Mouse (Mus musculus): Measurements from ENCODE around the gene Gdf15.

Gene Gdf15

GRCm38 (mm10) chr8:70585258-70585652 lies 47.0 kb downstream of the Gdf15 start:
- peak; percentile 74 for DNase-seq (ENCODE audit: low spot score)

- DNase-seq (ENCODE audit: low spot score), result no peak
These were observed 47.5 kb downstream of the Gdf15 start for GRCm38 (mm10) chr8:70584606-70585257.

GRCm38 (mm10) chr8:70583476-70584387 lies 48.5 kb downstream of the Gdf15 start:
- no peak for DNase-seq (ENCODE audit: low spot score)
